Mouse (Mus musculus) C2C12 (cell line): Measurements from ENCODE around the gene E4f1. TPM values are rescaled to one million over a fixed set of nuclear protein-coding genes. Genes with fewer than 3 reads are reported as not detected.

ENCODE experiments used
- H3K27me3 ChIP-seq: one replicate; pipeline ENCODE4 v1.6.1; 2011; ENCODE audit not compliant: control insufficient read depth, insufficient read depth, insufficient read length
- H3K36me3 ChIP-seq: one replicate; pipeline ENCODE4 v1.6.1; 2011; ENCODE audit not compliant: control insufficient read depth, insufficient read depth
- H3K4me3 ChIP-seq: one replicate; pipeline ENCODE4 v1.5.1; 2011; ENCODE audit warnings: mild to moderate bottlenecking, control low read depth; ENCODE audit not compliant: poor library complexity, insufficient read depth, severe bottlenecking
- H3K79me2 ChIP-seq: one replicate; pipeline ENCODE4 v1.6.1; 2011; ENCODE audit not compliant: control insufficient read depth, insufficient read depth
- H3K79me3 ChIP-seq: one replicate; pipeline ENCODE4 v1.6.1; 2011; ENCODE audit warnings: low read depth, control low read depth
- H3ac ChIP-seq: one replicate; pipeline ENCODE3; 2011; ENCODE audit warnings: low read depth; ENCODE audit not compliant: control insufficient read depth, insufficient read length
- CEBPB ChIP-seq: IDR thresholded peaks from one replicate; pipeline ENCODE4 v1.6.1; 2011; ENCODE audit warnings: low read depth, mild to moderate bottlenecking, control low read depth, moderate library complexity
- CTCF ChIP-seq: IDR thresholded peaks from one replicate; pipeline ENCODE4 v1.5.1; 2011; ENCODE audit not compliant: control insufficient read depth, insufficient read depth, insufficient read length
- FOSL1 ChIP-seq: IDR thresholded peaks from one replicate; pipeline ENCODE4 v1.8.0; 2011; ENCODE audit warnings: mild to moderate bottlenecking, low read length; ENCODE audit not compliant: poor library complexity, insufficient read depth, severe bottlenecking
- MAX ChIP-seq: IDR thresholded peaks from one replicate; pipeline ENCODE4 v1.6.1; 2011; ENCODE audit warnings: mild to moderate bottlenecking, control low read depth
- MYOD1 ChIP-seq: IDR thresholded peaks from one replicate; pipeline ENCODE4 v1.6.1; 2011; ENCODE audit warnings: low read depth; ENCODE audit not compliant: control insufficient read depth, insufficient read length
- MYOG ChIP-seq: IDR thresholded peaks from one replicate; pipeline ENCODE4 v1.6.1; 2011; ENCODE audit not compliant: control insufficient read depth, insufficient read length; ENCODE audit errors: extremely low read depth
- USF1 ChIP-seq: IDR thresholded peaks from one replicate; pipeline ENCODE4 v1.6.1; 2011; ENCODE audit warnings: low read depth, mild to moderate bottlenecking, control low read depth, moderate library complexity
- polyA plus RNA-seq: library from polyadenylated mRNA; unstranded; fragments of >200 nt; fragmentation: generic; extraction: Trizol; gene quantifications from one replicate; pipeline ENCODE4 v1.2.1, GENCODE M21; 2012; ENCODE audit warnings: missing spikeins

Gene E4f1
- polyA plus RNA-seq, 1 experiment = 13.1 TPM

DNA sequence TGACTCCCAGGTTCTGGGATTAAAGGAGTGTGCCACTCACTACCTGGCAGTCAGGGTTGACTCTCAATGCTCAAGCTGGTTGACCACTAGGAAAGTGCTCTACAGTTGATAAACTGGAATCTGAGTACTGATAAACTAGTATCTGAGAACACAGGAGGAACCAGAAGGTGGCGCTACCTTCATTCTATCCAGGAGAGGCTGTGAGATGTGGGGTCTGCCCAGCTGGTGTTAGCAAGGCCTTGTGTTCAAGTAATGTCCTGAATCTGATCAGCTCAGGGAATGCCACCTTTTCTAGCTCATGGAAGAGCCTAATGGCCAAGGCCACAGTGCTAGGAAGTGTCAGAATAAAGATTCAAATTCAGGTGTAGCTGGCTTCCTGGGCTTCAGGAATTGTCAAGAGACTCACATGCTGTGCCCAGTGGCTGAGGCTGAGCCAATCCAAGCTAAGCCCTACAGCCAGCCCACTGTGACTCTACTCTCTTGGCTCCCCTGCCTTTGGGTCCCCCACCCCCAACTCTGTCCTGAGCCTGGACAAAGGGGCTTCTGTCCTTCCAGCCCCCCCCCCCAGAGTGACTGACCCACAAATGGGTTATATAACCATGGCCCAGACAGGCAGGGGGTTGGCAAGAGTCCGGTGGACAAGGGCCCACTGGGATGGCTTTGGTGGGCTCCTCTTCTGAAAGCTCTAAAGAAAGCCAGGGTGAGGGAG is 24.7 kb upstream of the E4f1 start:
- H3ac ChIP-seq = no peak overlapping the region
- no peak overlapping the region for H3K4me3 ChIP-seq
- TF ChIP-seq CTCF = peak; percentile 49
- TF ChIP-seq MYOG = no peak
- no peaks in the 10 kb centered on the region for H3K36me3 ChIP-seq
- no peaks in the 10 kb centered on the region for H3K79me2 ChIP-seq
- peaks cover 36% of the 10 kb centered on the region for H3K27me3 ChIP-seq
- no peaks in the 10 kb centered on the region for H3K79me3 ChIP-seq

DNA sequence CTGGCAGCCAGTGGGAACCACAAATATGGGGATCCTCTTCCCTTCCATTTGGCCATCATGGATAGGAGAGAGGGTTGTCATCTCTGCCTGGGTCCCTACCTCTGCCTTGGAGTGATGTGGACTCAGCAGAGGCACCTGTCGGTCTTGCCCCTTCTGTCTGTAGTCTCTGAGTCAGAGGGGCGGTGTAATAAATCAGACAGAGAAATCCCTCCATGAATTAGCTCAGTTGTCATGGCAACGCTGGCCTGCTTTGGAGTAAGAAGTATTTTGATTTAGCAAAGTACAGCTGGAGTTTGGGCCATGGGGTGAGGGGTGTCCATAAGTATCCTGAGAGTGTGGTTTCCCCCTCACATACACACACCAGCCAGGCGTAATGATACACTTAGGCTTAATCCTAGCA is 20.3 kb upstream of the E4f1 start:
- Histone ChIP-seq H3K36me3 (no peaks in the 10 kb centered on the region), H3K27me3 (peaks cover 35% of the 10 kb centered on the region), H3ac (no peak overlapping the region), H3K4me3 (no peak overlapping the region), H3K79me2 (no peaks in the 10 kb centered on the region), H3K79me3 (no peaks in the 10 kb centered on the region)
- TF ChIP-seq MYOG = no peak
- TF ChIP-seq CTCF = no peak
- no peak for TF ChIP-seq MAX
- no peak for TF ChIP-seq CEBPB
- no peak for TF ChIP-seq FOSL1

DNA sequence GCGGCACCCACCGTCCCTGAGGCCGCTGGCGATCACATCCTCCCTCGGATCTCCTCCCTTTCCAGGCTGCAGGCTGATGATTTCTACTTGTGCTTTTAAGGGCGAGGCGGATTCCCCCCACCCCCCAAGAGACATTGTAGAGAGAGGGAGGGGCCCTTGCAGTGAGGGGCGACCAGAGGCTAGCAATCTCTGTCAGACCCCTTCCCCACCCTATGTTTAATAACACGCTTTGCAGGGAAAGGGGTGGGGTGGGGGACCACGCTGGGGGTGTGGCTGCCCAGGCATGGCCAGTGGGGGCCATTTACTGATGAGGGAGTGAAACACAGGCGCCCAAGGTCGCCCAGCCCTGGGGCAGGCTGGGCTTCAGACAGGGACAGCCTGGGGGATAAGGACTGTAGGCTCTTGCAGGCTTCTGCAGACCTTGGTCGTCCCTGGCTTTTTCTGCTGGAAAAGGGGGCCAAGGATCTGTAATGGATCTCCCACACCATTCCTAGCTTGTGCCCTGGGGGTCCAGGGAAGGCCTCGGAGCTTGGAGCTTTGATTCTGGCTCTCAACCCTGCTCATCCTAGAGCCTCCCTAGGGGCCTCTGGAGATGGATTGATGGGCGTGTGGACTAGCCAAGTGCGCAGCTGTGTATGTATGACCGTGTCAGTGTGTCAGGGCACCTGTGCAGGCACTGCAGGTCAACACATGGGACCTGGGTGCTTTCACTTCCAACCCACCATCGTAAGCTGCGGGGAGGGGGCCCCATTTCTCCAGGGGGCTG is 19.3 kb upstream of the E4f1 start:
- no peak overlapping the region for H3ac ChIP-seq
- H3K4me3 ChIP-seq = no peak overlapping the region
- H3K79me2 ChIP-seq = no peaks in the 10 kb centered on the region
- no peaks in the 10 kb centered on the region for H3K36me3 ChIP-seq
- TF ChIP-seq USF1 (no peak), MYOD1 (no peak), FOSL1 (no peak), MYOG (no peak), MAX (no peak), CEBPB (no peak), CTCF (no peak)
- peaks cover 38% of the 10 kb centered on the region for H3K27me3 ChIP-seq
- no peaks in the 10 kb centered on the region for H3K79me3 ChIP-seq

DNA sequence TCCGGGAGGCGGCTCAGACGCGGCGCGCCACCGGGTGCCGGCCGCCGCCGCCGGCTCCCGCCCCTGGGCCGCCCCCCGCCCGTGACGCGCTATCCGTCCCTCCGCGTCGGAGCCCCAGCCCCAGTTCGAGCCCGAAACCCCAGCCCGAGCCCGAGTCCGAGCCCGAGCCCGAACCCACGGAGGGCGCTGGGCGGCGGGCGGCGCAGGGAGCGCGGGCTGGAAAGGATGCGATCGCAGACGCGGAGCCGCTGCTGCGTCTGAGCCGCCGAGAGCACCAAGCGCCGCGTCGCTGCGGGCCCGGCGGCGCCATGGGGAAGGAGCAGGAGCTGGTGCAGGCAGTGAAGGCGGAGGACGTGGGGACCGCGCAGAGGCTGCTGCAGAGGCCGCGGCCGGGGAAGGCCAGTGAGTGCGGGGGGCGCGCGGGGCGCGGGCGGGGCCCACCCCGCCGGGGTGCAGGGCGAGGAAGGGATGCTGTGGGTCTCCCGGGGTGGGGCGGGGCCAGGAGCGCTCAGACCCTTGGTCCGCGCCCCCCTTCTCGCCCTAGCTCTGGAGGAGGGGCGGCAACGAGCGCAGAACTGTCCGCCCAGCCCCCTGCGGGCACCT is 18.6 kb upstream of the E4f1 start:
- peak overlapping the region; percentile 39 for H3ac ChIP-seq
- peaks cover 38% of the 10 kb centered on the region for H3K27me3 ChIP-seq
- no peaks in the 10 kb centered on the region for H3K79me2 ChIP-seq
- no peaks in the 10 kb centered on the region for H3K79me3 ChIP-seq
- no peaks in the 10 kb centered on the region for H3K36me3 ChIP-seq
- no peak overlapping the region for H3K4me3 ChIP-seq
- TF ChIP-seq CEBPB (no peak), CTCF (no peak), MYOD1 (no peak), MAX (no peak), MYOG (no peak), USF1 (no peak), FOSL1 (no peak)

DNA sequence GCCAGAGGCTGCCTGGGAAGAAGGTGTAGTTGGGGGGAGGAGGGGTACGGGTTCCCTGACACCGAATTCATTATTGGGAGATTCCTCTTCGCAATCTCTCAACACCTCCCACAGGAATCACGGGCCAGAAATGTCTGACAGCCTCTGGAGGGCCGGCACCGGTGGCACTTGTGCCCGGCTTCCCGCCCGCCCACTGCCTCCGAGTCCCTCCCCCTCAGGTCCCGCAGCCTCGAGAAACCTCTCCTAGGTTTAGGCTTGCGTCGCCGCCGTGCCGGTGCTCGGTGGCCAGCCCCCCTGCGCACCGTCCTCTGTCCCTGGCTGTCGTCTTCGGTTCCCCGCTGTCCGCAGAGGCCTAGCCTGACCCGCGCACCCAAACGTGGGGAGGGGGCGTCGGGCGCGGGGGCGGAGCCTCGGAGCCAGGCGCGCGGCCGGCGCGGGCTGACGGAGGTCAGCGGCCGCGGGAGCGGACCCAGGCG is 18.1 kb upstream of the E4f1 start, which contains the start of gene Caskin1:
Caskin1 (plus strand) TSS at position 416 of the 476 bp plus-strand sequence.
- no peak for TF ChIP-seq CEBPB
- no peak for TF ChIP-seq USF1
- TF ChIP-seq FOSL1 = no peak
- no peak for TF ChIP-seq MAX
- TF ChIP-seq CTCF = no peak
- TF ChIP-seq MYOD1 = no peak
- no peak for TF ChIP-seq MYOG
- H3K36me3 ChIP-seq = no peaks in the 10 kb centered on the region
- H3K27me3 ChIP-seq = peaks cover 38% of the 10 kb centered on the region
- no peaks in the 10 kb centered on the region for H3K79me3 ChIP-seq
- H3ac ChIP-seq = peak within 1 kb of the TSS; percentile 39
- no peaks in the 10 kb centered on the region for H3K79me2 ChIP-seq
- H3K4me3 ChIP-seq = no peak within 1 kb of the TSS
